Mouse (Mus musculus) forebrain, embryonic 16.5 days (tissue): ENCODE measurements around the gene Ppp2r5e. TPM values are rescaled to one million over a fixed set of nuclear protein-coding genes. Genes with fewer than 3 reads are reported as not detected.

Experiments
- ATAC-seq: fragments of 200-750 bp; cut with Nextera tagmentation; 2 replicates; pipeline ENCODE4 v1.8.0; 2017; ENCODE audit warnings: mild to moderate bottlenecking, moderate library complexity
- H3K27ac ChIP-seq: fragments of 300-500 bp; sonication (generic); 2 replicates; pipeline ENCODE4 v1.5.1; 2014; ENCODE audit warnings: low read length, control low read depth
- H3K27me3 ChIP-seq: fragments of 300-500 bp; sonication (generic); replicated peaks from 2 replicates; pipeline ENCODE4 v1.6.1; 2014; ENCODE audit warnings: low read length; ENCODE audit not compliant: control insufficient read depth, insufficient read depth
- H3K36me3 ChIP-seq: fragments of 300-500 bp; sonication (generic); 2 replicates; pipeline ENCODE4 v1.6.1; 2014; ENCODE audit not compliant: control insufficient read depth, insufficient read depth
- H3K4me1 ChIP-seq: fragments of 300-500 bp; sonication (generic); replicated peaks from 2 replicates; pipeline ENCODE4 v1.6.1; 2014; ENCODE audit warnings: low read length; ENCODE audit not compliant: control insufficient read depth, insufficient read depth
- H3K4me2 ChIP-seq: fragments of 300-500 bp; sonication (generic); 2 replicates; pipeline ENCODE4 v1.6.1; 2014; ENCODE audit warnings: mild to moderate bottlenecking, low read length, control low read depth
- H3K4me3 ChIP-seq: fragments of 300-500 bp; sonication (generic); replicated peaks from 2 replicates; pipeline ENCODE4 v1.5.1; 2014; ENCODE audit warnings: mild to moderate bottlenecking, low read length, control low read depth
- H3K9ac ChIP-seq: fragments of 300-500 bp; sonication (generic); replicated peaks from 2 replicates; pipeline ENCODE4 v1.6.1; 2014; ENCODE audit warnings: low read depth, low read length, control low read depth
- H3K9me3 ChIP-seq: fragments of 300-500 bp; sonication (generic); 2 replicates; pipeline ENCODE4 v1.6.1; 2016; ENCODE audit warnings: low read length; ENCODE audit not compliant: control insufficient read depth
- WGBS: fragments of 180-500 bp; shearing (Covaris S2); extraction: QIAGEN DNeasy Blood & Tissue Kit; methylation state at CpG from one replicate; pipeline ENCODE4 v1.1.7; 2014; 5-methylcytosine and 5-hydroxymethylcytosine counted together
- polyA plus RNA-seq: library from polyadenylated mRNA; unstranded; fragments of >200 nt; fragmentation: Nextera tagmentation; extraction: Ambion mirVana; gene quantifications from 2 replicates; pipeline ENCODE4 v1.2.1, GENCODE M21; 2015

Gene Ppp2r5e
- polyA plus RNA-seq: 22.1 and 23.8 TPM in 2 replicates

GRCm38 (mm10) chr12:75596154-75597002, at the start of gene Ppp2r5e:
Ppp2r5e (minus strand) TSS chr12:75596245.
- H3K27me3 ChIP-seq: no peaks in the 10 kb centered on the region
- WGBS: under 1% methylated on average over 71 of the region's 72 CpGs

GRCm38 (mm10) chr12:75645780-75646179, 49.7 kb upstream of the Ppp2r5e start:
- WGBS: 89% methylated on average over 1 of the region's 1 CpGs
- H3K4me1 ChIP-seq: peaks cover 7% of the 10 kb centered on the region
- H3K4me2 ChIP-seq: no peak overlapping the region
- no peak for ATAC-seq
- no peak overlapping the region for H3K27ac ChIP-seq
- no peak overlapping the region for H3K4me3 ChIP-seq
- H3K27me3 ChIP-seq: no peaks in the 10 kb centered on the region
- no peaks in the 10 kb centered on the region for H3K36me3 ChIP-seq
- H3K9me3 ChIP-seq: no peaks in the 10 kb centered on the region
- no peak overlapping the region for H3K9ac ChIP-seq

More at GRCm38 (mm10) chr12:75596154-75597002, at the start of gene Ppp2r5e:
- peak within 1 kb of the TSS; percentile 97 for H3K9ac ChIP-seq
- H3K4me2 ChIP-seq: peak within 1 kb of the TSS; percentile 90
- H3K9me3 ChIP-seq: no peaks in the 10 kb centered on the region
- peak; percentile 99 for ATAC-seq
- peaks cover 12% of the 10 kb centered on the region for H3K4me1 ChIP-seq
- peak within 1 kb of the TSS; percentile 98 for H3K27ac ChIP-seq
- 0 out of 2 replicates have a peak, but pooled peaks cover 4% of the 10 kb centered on the region for H3K36me3 ChIP-seq
- H3K4me3 ChIP-seq: peak within 1 kb of the TSS; percentile 94

- no peak overlapping the region for H3K9ac ChIP-seq
- no peaks in the 10 kb centered on the region for H3K4me1 ChIP-seq
- H3K27me3 ChIP-seq: no peaks in the 10 kb centered on the region
- H3K4me3 ChIP-seq: no peak overlapping the region
- ATAC-seq: no peak
- H3K9me3 ChIP-seq: no peaks in the 10 kb centered on the region
- no peak overlapping the region for H3K27ac ChIP-seq
- H3K36me3 ChIP-seq: no peaks in the 10 kb centered on the region
- 97% methylated on average over 1 of the region's 1 CpGs for WGBS
- no peak overlapping the region for H3K4me2 ChIP-seq
Measured at GRCm38 (mm10) chr12:75641726-75642125, 45.7 kb upstream of the Ppp2r5e start.

GRCm38 (mm10) chr12:75638345-75638744, 42.3 kb upstream of the Ppp2r5e start:
- Histone ChIP-seq H3K4me1 (no peaks in the 10 kb centered on the region), H3K36me3 (no peaks in the 10 kb centered on the region), H3K4me3 (no peak overlapping the region), H3K27me3 (no peaks in the 10 kb centered on the region), H3K9me3 (no peaks in the 10 kb centered on the region), H3K4me2 (no peak overlapping the region), H3K9ac (no peak overlapping the region), H3K27ac (no peak overlapping the region)
- WGBS: 96% methylated on average over 2 of the region's 2 CpGs
- ATAC-seq: no peak

GRCm38 (mm10) chr12:75637103-75637502, 41.1 kb upstream of the Ppp2r5e start:
- Histone ChIP-seq H3K9me3 (no peaks in the 10 kb centered on the region), H3K36me3 (no peaks in the 10 kb centered on the region), H3K9ac (no peak overlapping the region), H3K27ac (no peak overlapping the region), H3K4me2 (no peak overlapping the region), H3K4me1 (no peaks in the 10 kb centered on the region), H3K4me3 (no peak overlapping the region), H3K27me3 (no peaks in the 10 kb centered on the region)
- no peak for ATAC-seq
- WGBS: 87% methylated on average over 3 of the region's 3 CpGs

GRCm38 (mm10) chr12:75635771-75636430, 39.9 kb upstream of the Ppp2r5e start:
- Histone ChIP-seq H3K36me3 (no peaks in the 10 kb centered on the region), H3K4me2 (no peak overlapping the region), H3K9me3 (no peaks in the 10 kb centered on the region), H3K27me3 (no peaks in the 10 kb centered on the region), H3K4me1 (no peaks in the 10 kb centered on the region), H3K27ac (no peak overlapping the region), H3K9ac (no peak overlapping the region), H3K4me3 (no peak overlapping the region)
- ATAC-seq: no peak
- WGBS: 93% methylated on average over 10 of the region's 10 CpGs

GRCm38 (mm10) chr12:75629618-75630017, 33.6 kb upstream of the Ppp2r5e start:
- Histone ChIP-seq H3K27me3 (no peaks in the 10 kb centered on the region), H3K4me1 (no peaks in the 10 kb centered on the region), H3K4me2 (no peak overlapping the region), H3K36me3 (no peaks in the 10 kb centered on the region), H3K4me3 (no peak overlapping the region), H3K9ac (no peak overlapping the region), H3K27ac (no peak overlapping the region), H3K9me3 (0 out of 2 replicates have a peak, but pooled peaks cover 2% of the 10 kb centered on the region)
- 50% methylated on average over 1 of the region's 1 CpGs for WGBS
- no peak for ATAC-seq

- no peaks in the 10 kb centered on the region for H3K9me3 ChIP-seq
- no peaks in the 10 kb centered on the region for H3K36me3 ChIP-seq
- no peaks in the 10 kb centered on the region for H3K27me3 ChIP-seq
- no peak for ATAC-seq
- H3K4me2 ChIP-seq: no peak overlapping the region
- H3K9ac ChIP-seq: no peak overlapping the region
- H3K4me3 ChIP-seq: no peak overlapping the region
- WGBS: 94% methylated on average over 5 of the region's 5 CpGs
- H3K4me1 ChIP-seq: no peaks in the 10 kb centered on the region
- H3K27ac ChIP-seq: no peak overlapping the region
Measured at GRCm38 (mm10) chr12:75623292-75623691, 27.2 kb upstream of the Ppp2r5e start.

- no peaks in the 10 kb centered on the region for H3K4me1 ChIP-seq
- H3K4me3 ChIP-seq: no peak overlapping the region
- no peaks in the 10 kb centered on the region for H3K27me3 ChIP-seq
- no peaks in the 10 kb centered on the region for H3K9me3 ChIP-seq
- H3K4me2 ChIP-seq: no peak overlapping the region
- ATAC-seq: no peak
- no peak overlapping the region for H3K27ac ChIP-seq
- 80% methylated on average over 3 of the region's 3 CpGs for WGBS
- H3K9ac ChIP-seq: no peak overlapping the region
- H3K36me3 ChIP-seq: no peaks in the 10 kb centered on the region
Measured at GRCm38 (mm10) chr12:75622835-75623234, 26.8 kb upstream of the Ppp2r5e start.
